Mouse (Mus musculus): Measurements from ENCODE around the gene Dock11.

Gene Dock11

GRCm38 (mm10) chrX:35888087-35888895, at the start of gene Dock11:
Gene Dock11, plus strand, starts transcription at chrX:35888832.
- in situ Hi-C loops (cut with MboI, MseI), result no loop called here

GRCm38 (mm10) chrX:35879703-35880102, 8.9 kb upstream of the Dock11 start:
- in situ Hi-C loops (cut with MboI, MseI), result loop anchor here in 1 of 2 experiments (5.0 kb wide), 1 partner anchor 113 kb away; no protein-coding TSS in a partner anchor

- in situ Hi-C loops (cut with MboI, MseI), result no loop called here
These were observed 540 bp downstream of the Dock11 start for GRCm38 (mm10) chrX:35888945-35889799.

- in situ Hi-C loops (cut with MboI, MseI), result loop anchor here in 1 of 2 experiments (5.0 kb wide), 1 partner anchor 43 kb away; no protein-coding TSS in a partner anchor
These were observed 1.1 kb downstream of the Dock11 start for GRCm38 (mm10) chrX:35889800-35890106.

- in situ Hi-C loops (cut with MboI, MseI), result loop anchor here in 1 of 2 experiments (5.0 kb wide), 1 partner anchor 41 kb away; no protein-coding TSS in a partner anchor
These were observed 3.0 kb downstream of the Dock11 start for GRCm38 (mm10) chrX:35891534-35892125.

GRCm38 (mm10) chrX:35892377-35892776, 3.7 kb downstream of the Dock11 start:
- in situ Hi-C loops (cut with MboI, MseI), result loop anchor here in 1 of 2 experiments (5.0 kb wide), 1 partner anchor 40 kb away; no protein-coding TSS in a partner anchor

GRCm38 (mm10) chrX:35897648-35898500, 9.2 kb downstream of the Dock11 start:
- in situ Hi-C loops (cut with MboI, MseI), result no loop called here

GRCm38 (mm10) chrX:35898501-35898766, 9.8 kb downstream of the Dock11 start:
- in situ Hi-C loops (cut with MboI, MseI), result no loop called here

- in situ Hi-C loops (cut with MboI, MseI), result loop anchor here in 1 of 2 experiments (5.0 kb wide), 1 partner anchor 1083 kb away; no protein-coding TSS in a partner anchor
These were observed 15.7 kb downstream of the Dock11 start for GRCm38 (mm10) chrX:35904352-35904751.

GRCm38 (mm10) chrX:35906696-35907330, 18.2 kb downstream of the Dock11 start:
- in situ Hi-C loops (cut with MboI, MseI), result no loop called here

- in situ Hi-C loops (cut with MboI, MseI), result no loop called here
These were observed 30.9 kb downstream of the Dock11 start for GRCm38 (mm10) chrX:35919558-35919957.

GRCm38 (mm10) chrX:35920096-35920607, 31.5 kb downstream of the Dock11 start:
- in situ Hi-C loops (cut with MboI, MseI), result no loop called here

GRCm38 (mm10) chrX:35921922-35922321, 33.3 kb downstream of the Dock11 start:
- in situ Hi-C loops (cut with MboI, MseI), result no loop called here

- in situ Hi-C loops (cut with MboI, MseI), result no loop called here
These were observed 36.2 kb downstream of the Dock11 start for GRCm38 (mm10) chrX:35924705-35925264.

GRCm38 (mm10) chrX:35930094-35930933, 41.7 kb downstream of the Dock11 start:
- in situ Hi-C loops (cut with MboI, MseI), result loop anchor here in 1 of 2 experiments (5.0 kb wide), 1 partner anchor 38 kb away; no protein-coding TSS in a partner anchor

GRCm38 (mm10) chrX:35930934-35931406, 42.3 kb downstream of the Dock11 start:
- in situ Hi-C loops (cut with MboI, MseI), result loop anchor here in 1 of 2 experiments (5.0 kb wide), 1 partner anchor 39 kb away; no protein-coding TSS in a partner anchor

GRCm38 (mm10) chrX:35931945-35932344, 43.3 kb downstream of the Dock11 start:
- in situ Hi-C loops (cut with MboI, MseI), result loop anchor here in 1 of 2 experiments (5.0 kb wide), 1 partner anchor 40 kb away; no protein-coding TSS in a partner anchor

GRCm38 (mm10) chrX:35932952-35933351, 44.3 kb downstream of the Dock11 start:
- in situ Hi-C loops (cut with MboI, MseI), result loop anchor here in 1 of 2 experiments (5.0 kb wide), 1 partner anchor 41 kb away; no protein-coding TSS in a partner anchor

GRCm38 (mm10) chrX:35938112-35938511, 49.5 kb downstream of the Dock11 start:
- in situ Hi-C loops (cut with MboI, MseI), result no loop called here

Measured in T-helper 17 cell (primary cell).